Mouse (Mus musculus) G1E (cell line): ENCODE measurements around the gene Ghsr.

Experiments
- CTCF ChIP-seq: IDR thresholded peaks from 2 replicates; pipeline ENCODE4 v1.5.1; 2012; ENCODE audit warnings: low read depth, low read length, inconsistent platforms, mixed read lengths
- GATA1 ChIP-seq: IDR thresholded peaks from 2 replicates; pipeline ENCODE4 v1.6.1; 2012; ENCODE audit warnings: borderline replicate concordance, low read length, inconsistent platforms, mixed read lengths
- TAL1 ChIP-seq: conservative IDR thresholded peaks from 2 replicates; pipeline ENCODE4 v1.6.1; 2012; ENCODE audit warnings: low read depth, low read length, inconsistent platforms, mixed read lengths

DNA sequence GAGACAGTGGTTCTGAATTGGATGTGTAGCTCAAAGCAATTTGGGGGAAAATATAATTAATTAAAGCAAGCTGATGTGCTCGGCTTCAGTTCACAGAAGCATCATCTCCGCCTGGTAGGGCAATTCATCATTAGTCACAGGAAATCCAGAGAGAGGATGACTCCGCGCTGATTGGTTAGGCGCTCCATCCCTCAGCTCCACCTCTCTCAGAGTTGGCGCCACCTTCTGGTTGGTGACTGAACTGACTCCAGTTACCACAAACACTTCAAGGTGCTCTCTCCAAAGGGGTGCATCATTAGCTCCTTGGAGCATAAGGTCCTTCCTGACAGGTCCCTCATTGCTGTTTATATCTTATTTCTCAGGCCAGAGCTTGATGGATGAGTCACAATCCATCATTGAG lies 25.6 kb upstream of the Ghsr start:
- TF ChIP-seq GATA1 (no peak), CTCF (peak; percentile 72), TAL1 (no peak)
